Mouse (Mus musculus) liver, adult (tissue): Measurements from ENCODE around the gene Fam149a.

Source experiments
- GATA4 ChIP-seq: IDR thresholded peaks from 2 replicates; pipeline ENCODE4 v1.6.1; 2014; ENCODE audit warnings: mild to moderate bottlenecking, low read length; ENCODE audit not compliant: insufficient replicate concordance

Fam149a gene

GRCm38 (mm10) chr8:45294687-45295086, 87.4 kb downstream of the Fam149a start, which contains the start of gene Klkb1:
Klkb1 (minus strand) TSS chr8:45294859.
- TF ChIP-seq GATA4 = no peak

- no peak for TF ChIP-seq GATA4
These were observed 90.3 kb downstream of the Fam149a start for GRCm38 (mm10) chr8:45291790-45292189.
